Mouse (Mus musculus) midbrain, embryonic 11.5 days (tissue): Measurements from ENCODE around the gene Mettl15. TPM values are rescaled to one million over a fixed set of nuclear protein-coding genes. Genes with fewer than 3 reads are reported as not detected.

ENCODE experiments used
- ATAC-seq: fragments of 200-750 bp; cut with Nextera tagmentation; 2 replicates; pipeline ENCODE4 v1.8.0; 2017; ENCODE audit warnings: moderate TSS enrichment, moderate library complexity; ENCODE audit not compliant: low FRiP score
- DNase-seq: peaks from one replicate; pipeline ENCODE4 v3.0.0; 2015; ENCODE audit warnings: low spot score; ENCODE audit errors: missing footprints
- H3K27ac ChIP-seq: fragments of 300-500 bp; sonication (generic); 2 replicates; pipeline ENCODE4 v1.5.1; 2014; ENCODE audit warnings: low read depth, low read length
- H3K27me3 ChIP-seq: fragments of 300-500 bp; sonication (generic); 2 replicates; pipeline ENCODE4 v1.6.1; 2014; ENCODE audit warnings: mild to moderate bottlenecking, low read length, moderate library complexity, mixed read lengths; ENCODE audit not compliant: control insufficient read depth, insufficient read depth
- H3K36me3 ChIP-seq: fragments of 300-500 bp; sonication (generic); 2 replicates; pipeline ENCODE4 v1.6.1; 2014; ENCODE audit warnings: mild to moderate bottlenecking, low read length, moderate library complexity, mixed read lengths; ENCODE audit not compliant: control insufficient read depth, insufficient read depth
- H3K4me1 ChIP-seq: fragments of 300-500 bp; sonication (generic); 2 replicates; pipeline ENCODE4 v1.6.1; 2014; ENCODE audit warnings: low read length; ENCODE audit not compliant: control insufficient read depth, insufficient read depth
- H3K4me2 ChIP-seq: fragments of 300-500 bp; sonication (generic); 2 replicates; pipeline ENCODE4 v1.6.1; 2014; ENCODE audit warnings: mild to moderate bottlenecking, moderate library complexity
- H3K4me3 ChIP-seq: fragments of 300-500 bp; sonication (generic); 2 replicates; pipeline ENCODE4 v1.5.1; 2014; ENCODE audit warnings: low read depth, low read length
- H3K9ac ChIP-seq: fragments of 300-500 bp; sonication (generic); 2 replicates; pipeline ENCODE4 v1.6.1; 2014; ENCODE audit warnings: low read length
- H3K9me3 ChIP-seq: fragments of 300-500 bp; sonication (generic); 2 replicates; pipeline ENCODE4 v1.6.1; 2016; ENCODE audit warnings: low read length; ENCODE audit not compliant: control insufficient read depth
- WGBS: fragments of 180-500 bp; shearing (Covaris S2); extraction: QIAGEN DNeasy Blood & Tissue Kit; methylation state at CpG from one replicate; pipeline ENCODE4 v1.1.7; 2014; 5-methylcytosine and 5-hydroxymethylcytosine counted together
- microRNA-seq: library from miRNA; unstranded; fragments of <30 nt; microRNA quantifications from one replicate; pipeline ENCODE4, GENCODE M21; 2017
- polyA plus RNA-seq: library from polyadenylated mRNA; unstranded; fragments of >200 nt; fragmentation: Nextera tagmentation; extraction: Ambion mirVana; gene quantifications from 2 replicates; pipeline ENCODE4 v1.2.1, GENCODE M21; 2014

Gene Mettl15
- polyA plus RNA-seq, 1 experiment from 2014 or later, result 15.5 TPM

GRCm38 (mm10) chr2:109144410-109144809, 136.1 kb downstream of the Mettl15 start:
- 92% methylated on average over 2 of the region's 2 CpGs for WGBS
- ATAC-seq (no peak), DNase-seq (no peak)
- no peaks in the 10 kb centered on the region for H3K27me3 ChIP-seq
- no peak overlapping the region for H3K27ac ChIP-seq
- no peak overlapping the region for H3K4me3 ChIP-seq
- no peaks in the 10 kb centered on the region for H3K36me3 ChIP-seq
- no peak overlapping the region for H3K4me2 ChIP-seq
- H3K9me3 ChIP-seq, result no peaks in the 10 kb centered on the region
- no peaks in the 10 kb centered on the region for H3K4me1 ChIP-seq
- no peak overlapping the region for H3K9ac ChIP-seq

- Histone ChIP-seq H3K27me3 (no peaks in the 10 kb centered on the region), H3K4me1 (no peaks in the 10 kb centered on the region), H3K4me2 (no peak overlapping the region), H3K9ac (no peak overlapping the region), H3K36me3 (no peaks in the 10 kb centered on the region), H3K4me3 (no peak overlapping the region), H3K9me3 (no peaks in the 10 kb centered on the region), H3K27ac (no peak overlapping the region)
- ATAC-seq (no peak), DNase-seq (no peak)
- WGBS, result 70% methylated on average over 1 of the region's 1 CpGs
Observed at GRCm38 (mm10) chr2:109140330-109140729, 140.2 kb downstream of the Mettl15 start.

- no peaks in the 10 kb centered on the region for H3K36me3 ChIP-seq
- no peak for ATAC-seq
- no peak for DNase-seq
- H3K27ac ChIP-seq, result no peak overlapping the region
- H3K9ac ChIP-seq, result no peak overlapping the region
- no peaks in the 10 kb centered on the region for H3K27me3 ChIP-seq
- H3K9me3 ChIP-seq, result no peaks in the 10 kb centered on the region
- no peak overlapping the region for H3K4me3 ChIP-seq
- WGBS, result 86% methylated on average over 6 of the region's 6 CpGs
- no peaks in the 10 kb centered on the region for H3K4me1 ChIP-seq
- no peak overlapping the region for H3K4me2 ChIP-seq
Observed at GRCm38 (mm10) chr2:109137276-109137675, 143.3 kb downstream of the Mettl15 start.

- Histone ChIP-seq H3K9me3 (no peaks in the 10 kb centered on the region), H3K27me3 (no peaks in the 10 kb centered on the region), H3K27ac (no peak overlapping the region), H3K4me1 (no peaks in the 10 kb centered on the region), H3K36me3 (no peaks in the 10 kb centered on the region), H3K9ac (no peak overlapping the region), H3K4me2 (no peak overlapping the region), H3K4me3 (no peak overlapping the region)
- DNase-seq, result no peak
- no peak for ATAC-seq
- 88% methylated on average over 3 of the region's 3 CpGs for WGBS
Observed at GRCm38 (mm10) chr2:109130718-109131117, 149.8 kb downstream of the Mettl15 start.

GRCm38 (mm10) chr2:109129921-109130320, 150.6 kb downstream of the Mettl15 start:
- no peak overlapping the region for H3K4me2 ChIP-seq
- H3K27me3 ChIP-seq, result no peaks in the 10 kb centered on the region
- ATAC-seq (no peak), DNase-seq (no peak)
- 91% methylated on average over 3 of the region's 3 CpGs for WGBS
- no peaks in the 10 kb centered on the region for H3K4me1 ChIP-seq
- no peak overlapping the region for H3K4me3 ChIP-seq
- no peaks in the 10 kb centered on the region for H3K36me3 ChIP-seq
- H3K9me3 ChIP-seq, result no peaks in the 10 kb centered on the region
- H3K9ac ChIP-seq, result no peak overlapping the region
- H3K27ac ChIP-seq, result no peak overlapping the region

GRCm38 (mm10) chr2:109105773-109106484, 174.6 kb downstream of the Mettl15 start:
- Histone ChIP-seq H3K27me3 (no peaks in the 10 kb centered on the region), H3K9me3 (no peaks in the 10 kb centered on the region), H3K27ac (no peak overlapping the region), H3K9ac (no peak overlapping the region), H3K4me2 (no peak overlapping the region), H3K4me3 (no peak overlapping the region), H3K36me3 (no peaks in the 10 kb centered on the region), H3K4me1 (no peaks in the 10 kb centered on the region)
- ATAC-seq (no peak), DNase-seq (peak; percentile 49)
- 81% methylated on average over 3 of the region's 3 CpGs for WGBS

GRCm38 (mm10) chr2:109049686-109050085, 230.9 kb downstream of the Mettl15 start:
- no peak overlapping the region for H3K9ac ChIP-seq
- no peaks in the 10 kb centered on the region for H3K9me3 ChIP-seq
- 77% methylated on average over 2 of the region's 2 CpGs for WGBS
- no peaks in the 10 kb centered on the region for H3K4me1 ChIP-seq
- no peak overlapping the region for H3K27ac ChIP-seq
- H3K27me3 ChIP-seq, result no peaks in the 10 kb centered on the region
- ATAC-seq (no peak), DNase-seq (no peak)
- no peak overlapping the region for H3K4me2 ChIP-seq
- no peaks in the 10 kb centered on the region for H3K36me3 ChIP-seq
- no peak overlapping the region for H3K4me3 ChIP-seq

Small RNA genes within 50 kb of the gene (microRNA-seq; reads per million reads assigned to microRNA genes)
- not detected for gene Gm24115

Other genes with a start within 250 kb of the Mettl15 start
- 47.0 and 47.9 TPM in 2 replicates for gene Kif18a, start within 50 bp of the Mettl15 start, polyA plus RNA-seq